Mouse (Mus musculus) heart, embryonic 15.5 days (tissue): ENCODE data around the gene Cant1. TPM values are rescaled to one million over a fixed set of nuclear protein-coding genes. Genes with fewer than 3 reads are reported as not detected.

Source experiments
- ATAC-seq: fragments of 200-750 bp; cut with Nextera tagmentation; replicated peaks from 2 replicates; pipeline ENCODE4 v1.8.0; 2017; ENCODE audit warnings: low read depth, moderate TSS enrichment; ENCODE audit not compliant: insufficient number of reproducible peaks, insufficient read depth, low FRiP score
- H3K27ac ChIP-seq: fragments of 300-500 bp; sonication (generic); 2 replicates; pipeline ENCODE4 v1.5.1; 2015; ENCODE audit warnings: mild to moderate bottlenecking, inconsistent platforms
- H3K27me3 ChIP-seq: fragments of 300-500 bp; sonication (generic); 2 replicates; pipeline ENCODE4 v1.6.1; 2015; ENCODE audit warnings: inconsistent platforms
- H3K36me3 ChIP-seq: fragments of 300-500 bp; sonication (generic); 2 replicates; pipeline ENCODE4 v1.6.1; 2015; ENCODE audit warnings: mild to moderate bottlenecking, inconsistent platforms
- H3K4me1 ChIP-seq: fragments of 300-500 bp; sonication (generic); replicated peaks from 2 replicates; pipeline ENCODE4 v1.6.1; 2015; ENCODE audit warnings: inconsistent platforms
- H3K4me2 ChIP-seq: fragments of 300-500 bp; sonication (generic); 2 replicates; pipeline ENCODE4 v1.6.1; 2015; ENCODE audit warnings: inconsistent platforms, mild to moderate bottlenecking, moderate library complexity
- H3K4me3 ChIP-seq: fragments of 300-500 bp; sonication (generic); 2 replicates; pipeline ENCODE4 v1.5.1; 2015; ENCODE audit warnings: mild to moderate bottlenecking, inconsistent platforms
- H3K9ac ChIP-seq: fragments of 300-500 bp; sonication (generic); 2 replicates; pipeline ENCODE4 v1.6.1; 2015; ENCODE audit warnings: mild to moderate bottlenecking, inconsistent platforms
- H3K9me3 ChIP-seq: fragments of 300-500 bp; sonication (generic); replicated peaks from 2 replicates; pipeline ENCODE4 v1.6.1; 2016; ENCODE audit warnings: inconsistent platforms
- WGBS: fragments of 180-500 bp; shearing (Covaris S2); methylation state at CpG from one replicate; pipeline ENCODE4 v1.1.7; 2015; ENCODE audit warnings: mixed read lengths; 5-methylcytosine and 5-hydroxymethylcytosine counted together
- polyA plus RNA-seq: library from polyadenylated mRNA; unstranded; fragments of >200 nt; fragmentation: Nextera tagmentation; extraction: Ambion mirVana; gene quantifications from 2 replicates; pipeline ENCODE4 v1.2.1, GENCODE M21; 2015

Cant1 gene
- polyA plus RNA-seq, 1 experiment from 2014 or later, result 17.2 TPM

- peaks cover 3% of the 10 kb centered on the region; the same call in 1 of the 2 replicates for H3K27me3 ChIP-seq
- H3K27ac ChIP-seq, result no peak overlapping the region
- no peak for ATAC-seq
- H3K4me3 ChIP-seq, result no peak overlapping the region
- no peaks in the 10 kb centered on the region for H3K36me3 ChIP-seq
- peaks cover 8% of the 10 kb centered on the region for H3K4me1 ChIP-seq
- WGBS, result 58% methylated on average over 4 of the region's 4 CpGs
- H3K4me2 ChIP-seq, result no peak overlapping the region
- H3K9me3 ChIP-seq, result no peaks in the 10 kb centered on the region
- H3K9ac ChIP-seq, result no peak overlapping the region
Measured at GRCm38 (mm10) chr11:118447346-118447745, 28.5 kb upstream of the Cant1 start.

GRCm38 (mm10) chr11:118445843-118446242, 27.0 kb upstream of the Cant1 start:
- ATAC-seq, result no peak
- H3K4me3 ChIP-seq, result no peak overlapping the region
- 5% methylated on average over 3 of the region's 3 CpGs for WGBS
- peaks cover 3% of the 10 kb centered on the region; the same call in 1 of the 2 replicates for H3K27me3 ChIP-seq
- peaks cover 10% of the 10 kb centered on the region for H3K4me1 ChIP-seq
- H3K4me2 ChIP-seq, result no peak overlapping the region
- H3K9me3 ChIP-seq, result no peaks in the 10 kb centered on the region
- H3K36me3 ChIP-seq, result no peaks in the 10 kb centered on the region
- H3K9ac ChIP-seq, result no peak overlapping the region
- H3K27ac ChIP-seq, result no peak overlapping the region

- Histone ChIP-seq H3K27me3 (no peaks in the 10 kb centered on the region), H3K36me3 (no peaks in the 10 kb centered on the region), H3K4me3 (no peak overlapping the region), H3K4me2 (0 out of 2 replicates have a peak overlapping the region, but pooled peaks have one; percentile 7), H3K27ac (no peak overlapping the region), H3K9me3 (no peaks in the 10 kb centered on the region), H3K9ac (no peak overlapping the region), H3K4me1 (peaks cover 20% of the 10 kb centered on the region)
- 29% methylated on average over 11 of the region's 11 CpGs for WGBS
- no peak; the same call in 1 of the 2 replicates for ATAC-seq
Measured at GRCm38 (mm10) chr11:118443201-118443970, 24.5 kb upstream of the Cant1 start.

- ATAC-seq, result no peak; the same call in 1 of the 2 replicates
- Histone ChIP-seq H3K9ac (no peak overlapping the region), H3K4me3 (no peak overlapping the region), H3K4me2 (0 out of 2 replicates have a peak overlapping the region, but pooled peaks have one; percentile 7), H3K4me1 (peaks cover 23% of the 10 kb centered on the region), H3K9me3 (no peaks in the 10 kb centered on the region), H3K36me3 (no peaks in the 10 kb centered on the region), H3K27ac (no peak overlapping the region), H3K27me3 (no peaks in the 10 kb centered on the region)
- 29% methylated on average over 13 of the region's 13 CpGs for WGBS
Measured at GRCm38 (mm10) chr11:118442691-118443090, 23.8 kb upstream of the Cant1 start.

GRCm38 (mm10) chr11:118438665-118439414, 20.0 kb upstream of the Cant1 start:
- no peaks in the 10 kb centered on the region for H3K36me3 ChIP-seq
- no peak; the same call in 1 of the 2 replicates for ATAC-seq
- peak overlapping the region; percentile 72 for H3K27ac ChIP-seq
- no peaks in the 10 kb centered on the region for H3K9me3 ChIP-seq
- H3K9ac ChIP-seq, result no peak overlapping the region
- WGBS, result 32% methylated on average over 11 of the region's 11 CpGs
- H3K27me3 ChIP-seq, result no peaks in the 10 kb centered on the region
- H3K4me2 ChIP-seq, result no peak overlapping the region
- H3K4me1 ChIP-seq, result peaks cover 33% of the 10 kb centered on the region
- H3K4me3 ChIP-seq, result no peak overlapping the region

- no peak overlapping the region for H3K9ac ChIP-seq
- no peak overlapping the region for H3K27ac ChIP-seq
- H3K4me2 ChIP-seq, result no peak overlapping the region
- H3K4me3 ChIP-seq, result no peak overlapping the region
- H3K36me3 ChIP-seq, result no peaks in the 10 kb centered on the region
- H3K4me1 ChIP-seq, result peaks cover 38% of the 10 kb centered on the region
- 28% methylated on average over 6 of the region's 6 CpGs for WGBS
- no peaks in the 10 kb centered on the region for H3K27me3 ChIP-seq
- H3K9me3 ChIP-seq, result no peaks in the 10 kb centered on the region
- ATAC-seq, result no peak
Measured at GRCm38 (mm10) chr11:118436471-118436935, 17.6 kb upstream of the Cant1 start.

- peaks cover 53% of the 10 kb centered on the region for H3K4me1 ChIP-seq
- peak overlapping the region; percentile 62 for H3K27ac ChIP-seq
- no peaks in the 10 kb centered on the region for H3K36me3 ChIP-seq
- H3K27me3 ChIP-seq, result no peaks in the 10 kb centered on the region; the same call in 1 of the 2 replicates
- no peak for ATAC-seq
- peak overlapping the region; percentile 26 for H3K9ac ChIP-seq
- peak overlapping the region; percentile 38 for H3K4me3 ChIP-seq
- peak overlapping the region; percentile 58 for H3K4me2 ChIP-seq
- 29% methylated on average over 13 of the region's 13 CpGs for WGBS
- H3K9me3 ChIP-seq, result no peaks in the 10 kb centered on the region
Measured at GRCm38 (mm10) chr11:118434093-118434492, 15.2 kb upstream of the Cant1 start.

GRCm38 (mm10) chr11:118433398-118433868, 14.5 kb upstream of the Cant1 start:
- Histone ChIP-seq H3K36me3 (no peaks in the 10 kb centered on the region), H3K4me2 (peak overlapping the region; percentile 58), H3K4me1 (peaks cover 53% of the 10 kb centered on the region), H3K9ac (peak overlapping the region; percentile 26), H3K9me3 (no peaks in the 10 kb centered on the region), H3K27ac (peak overlapping the region; percentile 62), H3K4me3 (peak overlapping the region; percentile 38), H3K27me3 (no peaks in the 10 kb centered on the region; the same call in 1 of the 2 replicates)
- no peak for ATAC-seq
- 52% methylated on average over 10 of the region's 10 CpGs for WGBS

- Histone ChIP-seq H3K27me3 (no peaks in the 10 kb centered on the region; the same call in 1 of the 2 replicates), H3K4me1 (peaks cover 60% of the 10 kb centered on the region), H3K27ac (peak overlapping the region; percentile 58), H3K4me2 (no peak overlapping the region), H3K9ac (no peak overlapping the region), H3K36me3 (no peaks in the 10 kb centered on the region), H3K9me3 (no peaks in the 10 kb centered on the region), H3K4me3 (no peak overlapping the region)
- ATAC-seq, result no peak
- WGBS, result 69% methylated on average over 16 of the region's 16 CpGs
Measured at GRCm38 (mm10) chr11:118431100-118431948, 12.4 kb upstream of the Cant1 start.

- H3K9ac ChIP-seq, result peak overlapping the region; percentile 1; the same call in 1 of the 2 replicates
- no peaks in the 10 kb centered on the region for H3K36me3 ChIP-seq
- no peaks in the 10 kb centered on the region; the same call in 1 of the 2 replicates for H3K27me3 ChIP-seq
- H3K9me3 ChIP-seq, result no peaks in the 10 kb centered on the region
- no peak for ATAC-seq
- WGBS, result 46% methylated on average over 4 of the region's 4 CpGs
- H3K4me2 ChIP-seq, result 0 out of 2 replicates have a peak overlapping the region, but pooled peaks have one; percentile 16
- H3K4me3 ChIP-seq, result no peak overlapping the region
- peaks cover 58% of the 10 kb centered on the region for H3K4me1 ChIP-seq
- H3K27ac ChIP-seq, result peak overlapping the region; percentile 59
Measured at GRCm38 (mm10) chr11:118430291-118430885, 11.5 kb upstream of the Cant1 start.
